Mouse (Mus musculus): Measurements from ENCODE around the gene Dhx37. TPM values are rescaled to one million over a fixed set of nuclear protein-coding genes. Genes with fewer than 3 reads are reported as not detected.

The Dhx37 gene
- polyA plus RNA-seq, 1 experiment from 2014 or later = 10.2 TPM

GRCm38 (mm10) chr5:125457538-125457937 lies 23.6 kb upstream of the Dhx37 start:
- Histone ChIP-seq H3K4me3 (ENCODE audit: low read length) (no peak overlapping the region), H3K27me3 (replicated peaks; ENCODE audit: control insufficient read depth, insufficient read depth, low read length) (no peaks in the 10 kb centered on the region), H3K4me2 (ENCODE audit: low read length) (no peak overlapping the region), H3K27ac (ENCODE audit: low read depth, low read length) (no peak overlapping the region), H3K4me1 (ENCODE audit: control insufficient read depth, insufficient read depth, low read depth, low read length) (no peaks in the 10 kb centered on the region), H3K9me3 (ENCODE audit: control insufficient read depth, low read length) (no peaks in the 10 kb centered on the region), H3K9ac (ENCODE audit: low read depth, low read length) (no peak overlapping the region), H3K36me3 (ENCODE audit: control insufficient read depth, insufficient read depth, low read length) (peaks cover 6% of the 10 kb centered on the region)
- 94% methylated on average over 6 of the region's 6 CpGs for WGBS
- no peak for ATAC-seq

- Histone ChIP-seq H3K27me3 (replicated peaks; ENCODE audit: control insufficient read depth, insufficient read depth, low read length) (no peaks in the 10 kb centered on the region), H3K4me3 (ENCODE audit: low read length) (no peak overlapping the region), H3K9me3 (ENCODE audit: control insufficient read depth, low read length) (no peaks in the 10 kb centered on the region), H3K4me1 (ENCODE audit: control insufficient read depth, insufficient read depth, low read depth, low read length) (no peaks in the 10 kb centered on the region), H3K4me2 (ENCODE audit: low read length) (no peak overlapping the region), H3K27ac (ENCODE audit: low read depth, low read length) (no peak overlapping the region), H3K9ac (ENCODE audit: low read depth, low read length) (no peak overlapping the region), H3K36me3 (ENCODE audit: control insufficient read depth, insufficient read depth, low read length) (peaks cover 10% of the 10 kb centered on the region)
- no peak for ATAC-seq
- 96% methylated on average over 6 of the region's 6 CpGs for WGBS
These were observed 22.2 kb upstream of the Dhx37 start for GRCm38 (mm10) chr5:125456100-125456499.

- H3K9me3 ChIP-seq (ENCODE audit: control insufficient read depth, low read length) = no peaks in the 10 kb centered on the region
- no peak overlapping the region for H3K4me3 ChIP-seq (ENCODE audit: low read length)
- H3K4me2 ChIP-seq (ENCODE audit: low read length) = no peak overlapping the region
- no peaks in the 10 kb centered on the region for H3K4me1 ChIP-seq (ENCODE audit: control insufficient read depth, insufficient read depth, low read depth, low read length)
- H3K36me3 ChIP-seq (ENCODE audit: control insufficient read depth, insufficient read depth, low read length) = peaks cover 9% of the 10 kb centered on the region
- ATAC-seq = no peak
- no peaks in the 10 kb centered on the region for H3K27me3 ChIP-seq (replicated peaks; ENCODE audit: control insufficient read depth, insufficient read depth, low read length)
- WGBS = 91% methylated on average over 9 of the region's 9 CpGs
- no peak overlapping the region for H3K9ac ChIP-seq (ENCODE audit: low read depth, low read length)
- no peak overlapping the region for H3K27ac ChIP-seq (ENCODE audit: low read depth, low read length)
These were observed 18.7 kb upstream of the Dhx37 start for GRCm38 (mm10) chr5:125452573-125452972.

GRCm38 (mm10) chr5:125449306-125449705 lies 15.4 kb upstream of the Dhx37 start:
- no peak for ATAC-seq
- no peaks in the 10 kb centered on the region for H3K27me3 ChIP-seq (replicated peaks; ENCODE audit: control insufficient read depth, insufficient read depth, low read length)
- no peak overlapping the region for H3K4me3 ChIP-seq (ENCODE audit: low read length)
- whole genome bisulfite sequencing = 88% methylated on average over 5 of the region's 5 CpGs
- H3K27ac ChIP-seq (ENCODE audit: low read depth, low read length) = no peak overlapping the region
- H3K36me3 ChIP-seq (ENCODE audit: control insufficient read depth, insufficient read depth, low read length) = peaks cover 7% of the 10 kb centered on the region
- H3K4me1 ChIP-seq (ENCODE audit: control insufficient read depth, insufficient read depth, low read depth, low read length) = 0 out of 2 replicates have a peak, but pooled peaks cover 4% of the 10 kb centered on the region
- H3K9me3 ChIP-seq (ENCODE audit: control insufficient read depth, low read length) = no peaks in the 10 kb centered on the region
- no peak overlapping the region for H3K4me2 ChIP-seq (ENCODE audit: low read length)
- H3K9ac ChIP-seq (ENCODE audit: low read depth, low read length) = no peak overlapping the region

- WGBS = 98% methylated on average over 4 of the region's 4 CpGs
- Histone ChIP-seq H3K27me3 (replicated peaks; ENCODE audit: control insufficient read depth, insufficient read depth, low read length) (no peaks in the 10 kb centered on the region), H3K4me1 (ENCODE audit: control insufficient read depth, insufficient read depth, low read depth, low read length) (0 out of 2 replicates have a peak, but pooled peaks cover 4% of the 10 kb centered on the region), H3K9me3 (ENCODE audit: control insufficient read depth, low read length) (no peaks in the 10 kb centered on the region), H3K9ac (ENCODE audit: low read depth, low read length) (no peak overlapping the region), H3K4me3 (ENCODE audit: low read length) (no peak overlapping the region), H3K36me3 (ENCODE audit: control insufficient read depth, insufficient read depth, low read length) (peaks cover 7% of the 10 kb centered on the region; the same call in 1 of the 2 replicates), H3K4me2 (ENCODE audit: low read length) (no peak overlapping the region), H3K27ac (ENCODE audit: low read depth, low read length) (no peak overlapping the region)
- ATAC-seq = no peak
These were observed 14.7 kb upstream of the Dhx37 start for GRCm38 (mm10) chr5:125448631-125449030.

- H3K4me3 ChIP-seq (ENCODE audit: low read length) = no peak overlapping the region
- ATAC-seq = no peak
- no peak overlapping the region for H3K9ac ChIP-seq (ENCODE audit: low read depth, low read length)
- WGBS = 84% methylated on average over 3 of the region's 3 CpGs
- no peaks in the 10 kb centered on the region for H3K9me3 ChIP-seq (ENCODE audit: control insufficient read depth, low read length)
- peaks cover 7% of the 10 kb centered on the region; the same call in 1 of the 2 replicates for H3K36me3 ChIP-seq (ENCODE audit: control insufficient read depth, insufficient read depth, low read length)
- 0 out of 2 replicates have a peak, but pooled peaks cover 4% of the 10 kb centered on the region for H3K4me1 ChIP-seq (ENCODE audit: control insufficient read depth, insufficient read depth, low read depth, low read length)
- H3K4me2 ChIP-seq (ENCODE audit: low read length) = no peak overlapping the region
- no peaks in the 10 kb centered on the region for H3K27me3 ChIP-seq (replicated peaks; ENCODE audit: control insufficient read depth, insufficient read depth, low read length)
- H3K27ac ChIP-seq (ENCODE audit: low read depth, low read length) = no peak overlapping the region
These were observed 14.1 kb upstream of the Dhx37 start for GRCm38 (mm10) chr5:125448026-125448425.

- peaks cover 10% of the 10 kb centered on the region; the same call in 1 of the 2 replicates for H3K4me1 ChIP-seq (ENCODE audit: control insufficient read depth, insufficient read depth, low read depth, low read length)
- H3K9ac ChIP-seq (ENCODE audit: low read depth, low read length) = no peak overlapping the region; the same call in 1 of the 2 replicates
- H3K36me3 ChIP-seq (ENCODE audit: control insufficient read depth, insufficient read depth, low read length) = no peaks in the 10 kb centered on the region
- H3K27me3 ChIP-seq (replicated peaks; ENCODE audit: control insufficient read depth, insufficient read depth, low read length) = no peaks in the 10 kb centered on the region
- no peak overlapping the region for H3K4me3 ChIP-seq (ENCODE audit: low read length)
- H3K4me2 ChIP-seq (ENCODE audit: low read length) = no peak overlapping the region
- no peak overlapping the region for H3K27ac ChIP-seq (ENCODE audit: low read depth, low read length)
- ATAC-seq = no peak
- 82% methylated on average over 7 of the region's 7 CpGs for WGBS
- no peaks in the 10 kb centered on the region for H3K9me3 ChIP-seq (ENCODE audit: control insufficient read depth, low read length)
These were observed 12.4 kb upstream of the Dhx37 start for GRCm38 (mm10) chr5:125446344-125446743.

- H3K9me3 ChIP-seq (ENCODE audit: control insufficient read depth, low read length) = no peaks in the 10 kb centered on the region
- no peak overlapping the region for H3K4me3 ChIP-seq (ENCODE audit: low read length)
- no peak overlapping the region for H3K4me2 ChIP-seq (ENCODE audit: low read length)
- no peaks in the 10 kb centered on the region for H3K36me3 ChIP-seq (ENCODE audit: control insufficient read depth, insufficient read depth, low read length)
- peaks cover 13% of the 10 kb centered on the region for H3K4me1 ChIP-seq (ENCODE audit: control insufficient read depth, insufficient read depth, low read depth, low read length)
- WGBS = 83% methylated on average over 4 of the region's 4 CpGs
- ATAC-seq = no peak
- no peak overlapping the region for H3K27ac ChIP-seq (ENCODE audit: low read depth, low read length)
- H3K27me3 ChIP-seq (replicated peaks; ENCODE audit: control insufficient read depth, insufficient read depth, low read length) = no peaks in the 10 kb centered on the region
- no peak overlapping the region for H3K9ac ChIP-seq (ENCODE audit: low read depth, low read length)
These were observed 10.6 kb upstream of the Dhx37 start for GRCm38 (mm10) chr5:125444554-125444953.

GRCm38 (mm10) chr5:125443915-125444314 lies 10.0 kb upstream of the Dhx37 start:
- no peak overlapping the region for H3K4me2 ChIP-seq (ENCODE audit: low read length)
- H3K9me3 ChIP-seq (ENCODE audit: control insufficient read depth, low read length) = no peaks in the 10 kb centered on the region
- ATAC-seq = no peak
- H3K27ac ChIP-seq (ENCODE audit: low read depth, low read length) = no peak overlapping the region
- WGBS = 92% methylated on average over 3 of the region's 3 CpGs
- no peaks in the 10 kb centered on the region for H3K27me3 ChIP-seq (replicated peaks; ENCODE audit: control insufficient read depth, insufficient read depth, low read length)
- peaks cover 13% of the 10 kb centered on the region for H3K4me1 ChIP-seq (ENCODE audit: control insufficient read depth, insufficient read depth, low read depth, low read length)
- H3K4me3 ChIP-seq (ENCODE audit: low read length) = no peak overlapping the region
- H3K9ac ChIP-seq (ENCODE audit: low read depth, low read length) = no peak overlapping the region
- H3K36me3 ChIP-seq (ENCODE audit: control insufficient read depth, insufficient read depth, low read length) = no peaks in the 10 kb centered on the region

DNA sequence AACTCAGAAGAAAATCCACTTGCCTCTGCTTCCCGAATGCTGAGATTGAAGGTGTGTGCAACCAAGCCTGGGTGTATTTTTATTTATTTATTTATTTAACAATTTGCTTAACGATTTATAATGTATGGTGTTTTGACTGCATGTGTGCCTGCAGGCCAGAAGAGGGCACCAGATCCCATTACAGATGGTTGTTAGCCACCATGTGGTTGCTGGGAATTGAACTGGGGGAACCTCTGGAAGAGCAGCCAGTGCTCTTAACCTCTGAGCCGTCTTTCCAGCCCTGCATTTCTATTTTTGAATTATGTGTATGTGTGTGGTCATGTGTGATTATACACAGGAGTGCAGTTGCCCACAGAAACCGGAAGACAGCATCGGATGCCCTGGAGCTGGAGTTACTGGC lies 9.4 kb upstream of the Dhx37 start:
- no peaks in the 10 kb centered on the region for H3K9me3 ChIP-seq (ENCODE audit: control insufficient read depth, low read length)
- WGBS = 86% methylated on average over 5 of the region's 5 CpGs
- H3K36me3 ChIP-seq (ENCODE audit: control insufficient read depth, insufficient read depth, low read length) = no peaks in the 10 kb centered on the region
- no peak overlapping the region for H3K9ac ChIP-seq (ENCODE audit: low read depth, low read length)
- no peaks in the 10 kb centered on the region for H3K27me3 ChIP-seq (replicated peaks; ENCODE audit: control insufficient read depth, insufficient read depth, low read length)
- no peak overlapping the region for H3K4me2 ChIP-seq (ENCODE audit: low read length)
- H3K4me1 ChIP-seq (ENCODE audit: control insufficient read depth, insufficient read depth, low read depth, low read length) = peaks cover 13% of the 10 kb centered on the region
- no peak for ATAC-seq
- no peak overlapping the region for H3K4me3 ChIP-seq (ENCODE audit: low read length)
- no peak overlapping the region for H3K27ac ChIP-seq (ENCODE audit: low read depth, low read length)
